Mouse (Mus musculus) olfactory bulb, adult 2 months (tissue): ENCODE results near the gene Rnf115. TPM values are rescaled to one million over a fixed set of nuclear protein-coding genes. Genes with fewer than 3 reads are reported as not detected.

Source experiments
- H3K27ac ChIP-seq: fragments of 200-500 bp; 2 replicates; pipeline ENCODE4 v1.5.1; 2012; ENCODE audit warnings: low read depth, low read length; ENCODE audit not compliant: insufficient read depth
- H3K4me1 ChIP-seq: fragments of 200-500 bp; 2 replicates; pipeline ENCODE4 v1.6.1; 2012; ENCODE audit warnings: low read length; ENCODE audit not compliant: control insufficient read depth, insufficient read depth
- H3K4me3 ChIP-seq: fragments of 200-500 bp; 2 replicates; pipeline ENCODE4 v1.5.1; 2012; ENCODE audit warnings: mild to moderate bottlenecking, low read depth, low read length, moderate library complexity; ENCODE audit not compliant: insufficient read depth
- CTCF ChIP-seq: fragments of 200-500 bp; IDR thresholded peaks from 2 replicates; pipeline ENCODE4 v1.5.1; 2012; ENCODE audit warnings: low read depth, mild to moderate bottlenecking, low read length, moderate library complexity; ENCODE audit not compliant: insufficient read depth
- POLR2A ChIP-seq: fragments of 200-500 bp; IDR thresholded peaks from 2 replicates; pipeline ENCODE4 v1.6.1; 2012; ENCODE audit warnings: mild to moderate bottlenecking, low read depth, low read length, moderate library complexity; ENCODE audit not compliant: insufficient read depth
- WGBS: fragments of 180-500 bp; shearing (Covaris S2); methylation state at CpG from one replicate; pipeline ENCODE4 v1.1.7; 2018; 5-methylcytosine and 5-hydroxymethylcytosine counted together
- polyA plus RNA-seq: library from polyadenylated mRNA; stranded (reverse); fragments of >200 nt; gene quantifications from 2 replicates; pipeline ENCODE4 v1.2.4, GENCODE M21; 2012; ENCODE audit warnings: low replicate concordance; ENCODE audit not compliant: missing spikeins, insufficient read depth, insufficient read length

The Rnf115 gene
- polyA plus RNA-seq, 1 experiment = not detected

DNA sequence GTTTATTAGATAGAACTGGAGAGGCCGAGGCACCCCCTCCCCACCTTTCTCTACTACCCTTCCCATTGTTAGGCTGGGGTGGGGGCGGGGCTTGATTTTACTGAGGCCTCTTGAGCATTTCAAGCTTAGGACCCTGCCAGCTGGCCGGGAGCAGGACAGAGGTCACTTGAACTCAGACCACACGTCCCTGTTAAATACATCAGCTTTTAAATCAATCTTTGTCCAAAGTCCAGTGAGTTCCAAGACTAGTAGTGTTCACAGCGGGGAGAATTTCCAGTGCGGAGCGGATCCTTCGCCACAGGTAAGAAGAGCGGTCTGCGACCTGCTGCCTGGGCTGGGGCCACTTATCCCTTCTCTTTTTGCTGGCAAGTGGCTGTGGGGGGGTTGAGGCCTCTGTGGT, 102.4 kb downstream of the Rnf115 start:
- Histone ChIP-seq H3K4me1 (no peaks in the 10 kb centered on the region), H3K4me3 (no peak overlapping the region), H3K27ac (no peak overlapping the region)
- 85% methylated on average over 10 of the region's 10 CpGs for WGBS
- TF ChIP-seq CTCF (no peak), POLR2A (no peak)

DNA sequence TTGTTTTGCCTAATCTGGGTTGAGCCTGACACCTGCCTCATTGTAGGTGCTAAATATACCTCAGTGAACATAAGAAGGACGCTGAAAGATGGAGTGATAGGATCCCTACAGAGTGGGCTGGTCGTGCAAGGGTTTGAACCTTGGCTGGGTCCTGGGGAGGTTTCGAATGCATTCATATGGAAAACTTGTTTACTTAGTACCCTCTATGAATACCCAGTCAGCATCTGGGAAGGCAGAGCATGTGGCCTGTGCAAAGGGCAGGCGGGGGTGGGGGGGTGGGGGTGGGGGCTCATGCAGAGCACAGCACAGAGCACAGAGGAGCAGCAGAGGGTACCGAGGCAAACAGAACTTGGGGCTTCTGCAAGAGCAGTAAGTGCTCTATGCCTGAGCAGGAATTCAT, 105.5 kb downstream of the Rnf115 start:
- WGBS = 46% methylated on average over 5 of the region's 5 CpGs

GRCm38 (mm10) chr3:96834587-96835348, 107.3 kb downstream of the Rnf115 start:
- no peak for TF ChIP-seq POLR2A
- TF ChIP-seq CTCF = no peak
- WGBS = 80% methylated on average over 7 of the region's 7 CpGs
- H3K27ac ChIP-seq = no peak overlapping the region
- no peaks in the 10 kb centered on the region for H3K4me1 ChIP-seq
- H3K4me3 ChIP-seq = no peak overlapping the region

More for the DNA sequence above, 105.5 kb downstream of the Rnf115 start:
- TF ChIP-seq POLR2A (no peak), CTCF (no peak)
- Histone ChIP-seq H3K4me1 (no peaks in the 10 kb centered on the region), H3K27ac (no peak overlapping the region), H3K4me3 (no peak overlapping the region)

DNA sequence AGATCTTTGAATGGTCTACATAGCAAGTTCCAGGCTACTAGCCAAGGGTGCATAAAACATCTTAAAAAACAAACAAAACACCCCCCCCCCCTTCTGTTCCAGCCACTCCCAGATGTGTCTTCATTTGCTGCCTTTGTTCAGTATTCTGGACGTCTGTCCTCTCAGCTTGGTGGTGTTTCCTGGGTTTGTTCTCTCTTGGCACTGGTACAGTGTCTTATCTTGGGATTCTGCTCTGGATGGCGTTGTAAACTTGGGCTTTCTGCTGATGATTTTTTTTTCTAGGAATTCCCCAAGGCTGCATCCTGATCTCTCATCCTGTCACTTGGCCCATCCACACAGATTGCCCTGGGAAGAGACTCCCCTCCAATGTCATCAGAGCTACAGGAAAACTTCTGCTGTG, 109.0 kb downstream of the Rnf115 start:
- TF ChIP-seq CTCF (no peak), POLR2A (no peak)
- H3K27ac ChIP-seq = no peak overlapping the region
- H3K4me1 ChIP-seq = no peaks in the 10 kb centered on the region
- WGBS = 70% methylated on average over 2 of the region's 2 CpGs
- no peak overlapping the region for H3K4me3 ChIP-seq

GRCm38 (mm10) chr3:96838996-96839645, 111.7 kb downstream of the Rnf115 start:
- TF ChIP-seq CTCF (no peak), POLR2A (no peak)
- WGBS = 93% methylated on average over 7 of the region's 7 CpGs
- Histone ChIP-seq H3K4me1 (no peaks in the 10 kb centered on the region), H3K27ac (no peak overlapping the region), H3K4me3 (no peak overlapping the region)

Other genes with a start within 250 kb of the Rnf115 start
- gene Hfe2, start 202.5 kb upstream of the Rnf115 start, polyA plus RNA-seq = not detected in 2 replicates
- not detected in 2 replicates for gene Txnip, start 169.7 kb upstream of the Rnf115 start, polyA plus RNA-seq
- not detected in 2 replicates for gene Gm16253, start 150.7 kb upstream of the Rnf115 start, polyA plus RNA-seq
- gene Polr3gl, start 133.5 kb upstream of the Rnf115 start, polyA plus RNA-seq = not detected in 2 replicates
- not detected in 2 replicates for gene Ankrd34a, start 131.0 kb upstream of the Rnf115 start, polyA plus RNA-seq
- not detected in 2 replicates for gene Lix1l, start 126.5 kb upstream of the Rnf115 start, polyA plus RNA-seq
- not detected in 2 replicates for gene Rbm8a, start 97.7 kb upstream of the Rnf115 start, polyA plus RNA-seq
- gene Pex11b, start 92.3 kb upstream of the Rnf115 start, polyA plus RNA-seq = not detected in 2 replicates
- gene Gm42957, start 92.2 kb upstream of the Rnf115 start, polyA plus RNA-seq = not detected in 2 replicates
- not detected in 2 replicates for gene Itga10, start 82.1 kb upstream of the Rnf115 start, polyA plus RNA-seq
- gene Ankrd35, start 57.5 kb upstream of the Rnf115 start, polyA plus RNA-seq = not detected in 2 replicates
- gene Pias3, start 31.3 kb upstream of the Rnf115 start, polyA plus RNA-seq = not detected in 2 replicates
- not detected in 2 replicates for gene Nudt17, start 19.1 kb upstream of the Rnf115 start, polyA plus RNA-seq
- gene Polr3c, start within 50 bp of the Rnf115 start, polyA plus RNA-seq = not detected in 2 replicates
- not detected in 2 replicates for gene Pdzk1, start 101.6 kb downstream of the Rnf115 start, polyA plus RNA-seq
- gene Cd160, start 101.7 kb downstream of the Rnf115 start, polyA plus RNA-seq = not detected in 2 replicates
- gene Gja5, start 177.0 kb downstream of the Rnf115 start, polyA plus RNA-seq = not detected in 2 replicates
- gene Gpr89, start 177.7 kb downstream of the Rnf115 start, polyA plus RNA-seq = not detected in 2 replicates
- not detected in 2 replicates for gene Gja8, start 198.4 kb downstream of the Rnf115 start, polyA plus RNA-seq